Mouse (Mus musculus) cerebellum, adult (tissue): ENCODE data around the gene Aldh5a1.

ENCODE experiments used
- ATAC-seq: cut with Nextera tagmentation; 2 replicates; pipeline ENCODE4 v1.9.2; 2017; ENCODE audit warnings: mild to moderate bottlenecking, moderate library complexity, mixed read lengths; ENCODE audit not compliant: insufficient number of reproducible peaks, low FRiP score, low TSS enrichment

Gene Aldh5a1

DNA sequence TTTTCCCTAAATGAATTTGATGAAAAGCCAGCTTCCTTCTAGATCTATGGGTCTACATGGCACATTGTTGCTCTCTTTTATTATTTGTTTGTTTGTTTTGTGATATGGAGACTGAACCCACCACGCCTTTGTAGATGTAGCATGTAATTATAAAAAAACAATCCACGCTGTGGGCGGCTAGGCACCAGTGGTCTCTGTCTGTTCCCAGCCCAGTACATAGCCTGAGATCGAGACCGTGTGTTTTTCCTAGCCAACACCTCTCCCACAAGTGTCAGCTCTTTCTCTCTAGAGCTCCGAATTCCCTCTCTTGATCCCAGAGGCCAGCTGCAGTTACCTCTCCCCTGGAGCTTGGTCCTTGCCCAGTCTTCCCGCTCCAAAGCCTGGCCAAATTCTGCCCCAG is 69.2 kb downstream of the Aldh5a1 start:
- ATAC-seq = no peak

DNA sequence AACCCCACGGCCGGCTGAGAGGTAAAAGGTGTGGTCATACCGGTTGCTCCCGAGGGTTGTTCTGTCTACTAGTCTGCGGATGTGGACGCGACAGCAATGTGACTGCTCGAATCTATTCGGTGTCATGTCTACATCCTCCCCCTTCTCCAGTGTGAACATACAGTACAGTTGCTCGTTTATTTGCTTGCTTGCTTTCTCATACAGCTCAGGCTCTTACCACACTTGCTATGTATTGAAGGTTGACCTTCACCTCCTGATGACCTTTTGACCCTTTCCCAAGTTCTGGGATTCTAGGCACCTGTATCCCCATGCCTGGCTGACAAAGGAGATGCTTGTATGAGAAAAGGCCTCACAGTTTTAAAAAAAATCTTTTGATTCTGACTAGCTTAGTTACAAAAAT is 69.7 kb downstream of the Aldh5a1 start:
- no peak for ATAC-seq

DNA sequence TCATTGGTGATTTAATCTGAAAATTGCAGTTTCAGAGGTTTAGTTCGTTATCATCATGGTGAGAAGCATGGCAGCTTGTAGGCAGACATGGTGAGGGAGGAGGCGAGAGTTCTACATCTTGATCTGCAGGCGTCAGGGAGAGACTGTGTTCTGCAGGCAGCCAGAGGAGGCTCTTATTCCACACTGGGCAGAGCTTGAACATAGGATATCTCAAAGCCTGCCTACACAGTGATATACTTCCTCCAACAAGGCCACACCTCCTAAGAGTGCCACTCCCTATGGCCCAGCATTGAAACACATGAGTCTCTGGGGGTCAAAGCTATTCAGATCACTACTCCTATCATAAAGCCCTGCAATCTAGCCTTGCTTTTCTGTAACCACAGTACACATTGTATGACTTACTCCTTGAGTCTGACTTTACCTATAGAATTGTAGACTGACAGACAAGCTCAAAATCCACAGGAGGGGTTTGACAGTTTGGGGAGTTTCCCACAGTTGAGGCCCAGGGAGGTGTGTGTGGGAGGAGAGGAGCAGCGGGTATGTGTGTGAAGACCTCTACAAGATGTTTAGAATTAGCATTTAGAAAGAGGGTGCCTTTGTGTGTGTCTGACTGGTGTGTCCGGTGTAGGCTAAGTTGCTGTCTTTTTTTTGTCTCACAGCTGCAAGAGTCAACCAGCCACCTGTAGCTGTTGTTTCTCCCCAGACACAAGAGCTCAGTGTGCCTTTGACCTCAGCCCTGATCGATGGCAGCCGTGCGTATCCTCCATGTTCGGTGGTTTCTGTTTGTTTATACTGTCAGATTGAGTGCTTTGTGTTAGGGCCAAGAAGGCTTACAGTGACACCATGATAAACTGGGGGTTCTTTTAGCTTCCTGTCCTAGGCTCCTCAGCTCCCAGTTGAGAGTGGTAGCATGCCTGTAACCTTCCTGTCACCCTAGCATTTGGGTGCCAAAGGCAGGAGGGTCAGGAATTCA is 70.7 kb downstream of the Aldh5a1 start:
- ATAC-seq = no peak

DNA sequence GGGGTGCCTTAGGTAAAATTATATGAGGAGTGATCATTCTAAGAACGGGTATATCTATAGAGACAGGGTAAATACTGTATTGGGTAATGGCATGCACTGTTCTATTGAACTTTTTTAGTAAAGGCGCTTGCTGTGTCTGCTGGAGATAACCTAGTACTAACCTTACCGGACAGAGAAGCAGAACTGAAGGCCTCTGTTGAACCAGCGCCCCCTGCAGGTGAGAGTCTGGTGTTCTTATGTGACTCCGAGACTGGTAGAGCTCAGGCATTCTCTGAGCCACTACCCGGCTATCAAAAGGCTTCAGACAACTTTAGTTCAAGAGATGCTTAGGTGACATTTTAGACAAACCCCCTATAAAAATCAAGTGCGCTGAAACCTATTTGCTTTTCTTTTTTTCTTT is 74.9 kb downstream of the Aldh5a1 start:
- peak; percentile 61 for ATAC-seq

DNA sequence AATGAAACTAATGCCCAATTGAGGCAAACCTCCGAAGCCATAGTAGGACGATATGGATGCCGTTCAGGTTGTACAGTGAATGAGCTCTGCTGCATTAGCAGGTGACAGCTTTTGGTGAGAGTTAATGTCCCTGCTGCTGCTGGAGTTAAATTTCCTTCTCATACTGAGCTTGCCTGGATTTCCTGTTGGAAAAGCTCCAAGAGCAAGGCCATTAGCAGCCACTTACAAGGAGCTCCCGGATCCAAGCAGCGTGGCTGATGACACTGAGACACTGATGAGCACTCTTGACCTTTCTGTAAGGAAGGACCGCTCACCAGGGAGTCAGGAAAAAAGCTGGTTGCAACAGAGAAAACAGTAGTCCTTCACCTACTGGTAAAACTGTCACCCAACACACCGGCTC is 75.4 kb downstream of the Aldh5a1 start:
- ATAC-seq = no peak

DNA sequence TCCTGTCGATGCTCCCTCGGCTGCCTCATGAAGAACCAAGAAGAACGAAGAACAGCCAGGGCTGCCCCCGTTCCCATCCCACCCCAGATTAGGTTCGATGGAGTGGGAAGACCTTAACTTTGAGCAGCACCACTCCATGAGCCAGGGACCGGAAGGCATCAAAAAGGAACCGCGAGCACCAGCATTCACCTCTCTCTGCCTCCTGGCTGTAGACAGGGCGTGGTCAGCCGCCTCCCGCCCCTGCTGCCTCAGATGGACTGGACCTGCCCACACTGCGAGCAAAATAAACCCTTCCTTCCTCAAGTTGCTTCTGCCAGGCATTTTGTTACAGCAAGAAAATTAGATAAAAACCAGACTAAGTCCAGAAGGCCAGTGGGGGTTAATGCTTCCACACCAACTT is 76.4 kb downstream of the Aldh5a1 start:
- no peak for ATAC-seq

DNA sequence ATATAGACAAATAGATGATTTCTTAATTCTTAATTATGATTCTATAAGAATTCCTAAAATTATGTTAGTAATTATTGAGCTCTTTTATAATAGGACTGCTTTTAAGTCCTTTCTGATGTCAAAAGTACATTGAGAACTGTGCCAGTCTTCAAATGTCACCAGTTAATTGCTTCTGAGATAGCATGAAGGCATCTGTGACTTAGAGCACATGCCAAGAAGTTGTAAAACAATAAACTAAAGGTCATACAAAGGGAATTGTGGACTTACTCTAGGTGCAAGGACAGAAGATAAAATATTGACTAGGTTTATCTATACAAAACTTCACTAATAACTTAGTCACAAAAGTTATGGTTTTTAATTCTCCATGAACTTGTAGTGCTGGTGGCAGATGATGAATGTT is 78.3 kb downstream of the Aldh5a1 start:
- ATAC-seq = no peak
